Mouse (Mus musculus) liver, postnatal 0 days (tissue): ENCODE results near the gene Ppfibp1. TPM values are rescaled to one million over a fixed set of nuclear protein-coding genes. Genes with fewer than 3 reads are reported as not detected.

Source experiments
- ATAC-seq: fragments of 200-750 bp; cut with Nextera tagmentation; 2 replicates; pipeline ENCODE4 v1.8.0; 2017; ENCODE audit warnings: mild to moderate bottlenecking, moderate library complexity
- DNase-seq: peaks from one replicate; pipeline ENCODE4 v3.0.0-alpha.2; 2016
- H3K27ac ChIP-seq: fragments of 300-500 bp; sonication (generic); 2 replicates; pipeline ENCODE4 v1.5.1; 2014; ENCODE audit warnings: antibody characterized with exemption, moderate library complexity, mild to moderate bottlenecking, low read depth
- H3K27me3 ChIP-seq: fragments of 300-500 bp; sonication (generic); 2 replicates; pipeline ENCODE4 v1.6.1; 2014; ENCODE audit warnings: low read length, control low read depth, mixed read lengths; ENCODE audit not compliant: insufficient read depth
- H3K36me3 ChIP-seq: fragments of 300-500 bp; sonication (generic); replicated peaks from 2 replicates; pipeline ENCODE4 v1.6.1; 2014; ENCODE audit warnings: mild to moderate bottlenecking, control low read depth, low read length, moderate library complexity, mixed read lengths; ENCODE audit not compliant: insufficient read depth
- H3K4me1 ChIP-seq: fragments of 300-500 bp; sonication (generic); 2 replicates; pipeline ENCODE4 v1.6.1; 2014; ENCODE audit warnings: antibody characterized with exemption, mild to moderate bottlenecking, control low read depth; ENCODE audit not compliant: insufficient read depth
- H3K4me2 ChIP-seq: fragments of 300-500 bp; sonication (generic); 2 replicates; pipeline ENCODE4 v1.6.1; 2014; ENCODE audit warnings: low read depth, mild to moderate bottlenecking, low read length, moderate library complexity, mixed read lengths
- H3K4me3 ChIP-seq: fragments of 300-500 bp; sonication (generic); 2 replicates; pipeline ENCODE4 v1.5.1; 2014; ENCODE audit warnings: low read depth, low read length
- H3K9ac ChIP-seq: fragments of 300-500 bp; sonication (generic); replicated peaks from 2 replicates; pipeline ENCODE4 v1.6.1; 2014; ENCODE audit warnings: mild to moderate bottlenecking, moderate library complexity
- H3K9me3 ChIP-seq: fragments of 300-500 bp; sonication (generic); 2 replicates; pipeline ENCODE4 v1.6.1; 2016; ENCODE audit warnings: mild to moderate bottlenecking, control low read depth, low read length, mixed read lengths
- CTCF ChIP-seq: sonication (generic); IDR thresholded peaks from 2 replicates; pipeline ENCODE4 v1.5.1; 2016; ENCODE audit warnings: antibody characterized with exemption, low read depth
- EP300 ChIP-seq: IDR thresholded peaks from 2 replicates; pipeline ENCODE4 v1.6.1; 2016; ENCODE audit warnings: antibody characterized with exemption, low read depth, mild to moderate bottlenecking
- WGBS: fragments of 180-500 bp; shearing (Covaris S2); extraction: QIAGEN DNeasy Blood & Tissue Kit; methylation state at CpG from one replicate; pipeline ENCODE4 v1.1.7; 2014; ENCODE audit not compliant: insufficient replicate concordance; 5-methylcytosine and 5-hydroxymethylcytosine counted together
- polyA plus RNA-seq: library from polyadenylated mRNA; unstranded; fragments of >200 nt; fragmentation: Nextera tagmentation; extraction: Ambion mirVana; gene quantifications from 2 replicates; pipeline ENCODE4 v1.2.1, GENCODE M21; 2015

The Ppfibp1 gene
- polyA plus RNA-seq, 1 experiment from 2014 or later = 11.3 TPM

GRCm38 (mm10) chr6:147011555-147011954 is 123.3 kb downstream of the Ppfibp1 start:
- H3K4me2 ChIP-seq = no peak overlapping the region
- no peaks in the 10 kb centered on the region for H3K4me1 ChIP-seq
- H3K9ac ChIP-seq = no peak overlapping the region
- WGBS = 61% methylated on average over 6 of the region's 6 CpGs
- no peak overlapping the region for H3K4me3 ChIP-seq
- peaks cover 25% of the 10 kb centered on the region for H3K36me3 ChIP-seq
- TF ChIP-seq EP300 (no peak), CTCF (no peak)
- DNase-seq (no peak), ATAC-seq (no peak)
- H3K9me3 ChIP-seq = no peaks in the 10 kb centered on the region
- no peaks in the 10 kb centered on the region for H3K27me3 ChIP-seq
- H3K27ac ChIP-seq = no peak overlapping the region

GRCm38 (mm10) chr6:147011977-147012376 is 123.7 kb downstream of the Ppfibp1 start:
- Histone ChIP-seq H3K27ac (no peak overlapping the region), H3K4me1 (no peaks in the 10 kb centered on the region), H3K27me3 (no peaks in the 10 kb centered on the region), H3K36me3 (peaks cover 25% of the 10 kb centered on the region), H3K9ac (no peak overlapping the region), H3K4me2 (no peak overlapping the region), H3K4me3 (no peak overlapping the region), H3K9me3 (no peaks in the 10 kb centered on the region)
- 86% methylated on average over 6 of the region's 6 CpGs for WGBS
- ATAC-seq (no peak), DNase-seq (no peak)
- TF ChIP-seq EP300 = no peak
- TF ChIP-seq CTCF = no peak

GRCm38 (mm10) chr6:147013546-147013945 is 125.3 kb downstream of the Ppfibp1 start:
- no peaks in the 10 kb centered on the region for H3K4me1 ChIP-seq
- H3K9ac ChIP-seq = no peak overlapping the region
- peak; percentile 5 for DNase-seq
- H3K9me3 ChIP-seq = no peaks in the 10 kb centered on the region
- no peaks in the 10 kb centered on the region for H3K27me3 ChIP-seq
- peaks cover 22% of the 10 kb centered on the region for H3K36me3 ChIP-seq
- 75% methylated on average over 1 of the region's 1 CpGs for WGBS
- TF ChIP-seq EP300 (no peak), CTCF (peak; percentile 38)
- ATAC-seq = no peak
- no peak overlapping the region for H3K4me3 ChIP-seq
- no peak overlapping the region for H3K4me2 ChIP-seq
- H3K27ac ChIP-seq = no peak overlapping the region

- 73% methylated on average over 4 of the region's 4 CpGs for WGBS
- no peaks in the 10 kb centered on the region for H3K9me3 ChIP-seq
- no peak overlapping the region for H3K27ac ChIP-seq
- TF ChIP-seq EP300 (no peak), CTCF (no peak)
- DNase-seq (peak; percentile 1), ATAC-seq (no peak)
- no peaks in the 10 kb centered on the region for H3K4me1 ChIP-seq
- H3K9ac ChIP-seq = no peak overlapping the region
- H3K4me2 ChIP-seq = no peak overlapping the region
- H3K27me3 ChIP-seq = no peaks in the 10 kb centered on the region
- peaks cover 35% of the 10 kb centered on the region for H3K36me3 ChIP-seq
- no peak overlapping the region for H3K4me3 ChIP-seq
Measured at GRCm38 (mm10) chr6:147017906-147018305, 129.6 kb downstream of the Ppfibp1 start.

- Histone ChIP-seq H3K4me3 (no peak overlapping the region), H3K4me1 (no peaks in the 10 kb centered on the region), H3K36me3 (peaks cover 39% of the 10 kb centered on the region), H3K9ac (no peak overlapping the region), H3K27me3 (no peaks in the 10 kb centered on the region), H3K27ac (no peak overlapping the region), H3K9me3 (no peaks in the 10 kb centered on the region), H3K4me2 (no peak overlapping the region)
- ATAC-seq = no peak
- TF ChIP-seq EP300 = no peak
- TF ChIP-seq CTCF = no peak
- DNase-seq = peak; percentile 4
- WGBS = 83% methylated on average over 5 of the region's 5 CpGs
Measured at GRCm38 (mm10) chr6:147018364-147018763, 130.1 kb downstream of the Ppfibp1 start.

GRCm38 (mm10) chr6:147021181-147021580 is 132.9 kb downstream of the Ppfibp1 start:
- Histone ChIP-seq H3K36me3 (peaks cover 29% of the 10 kb centered on the region), H3K9me3 (no peaks in the 10 kb centered on the region), H3K9ac (no peak overlapping the region), H3K27me3 (no peaks in the 10 kb centered on the region), H3K4me1 (no peaks in the 10 kb centered on the region), H3K27ac (no peak overlapping the region), H3K4me3 (no peak overlapping the region), H3K4me2 (no peak overlapping the region)
- ATAC-seq (no peak), DNase-seq (no peak)
- TF ChIP-seq EP300 = no peak
- no peak for TF ChIP-seq CTCF
- WGBS = 92% methylated on average over 5 of the region's 5 CpGs
